Mouse (Mus musculus) liver, adult 2 months (tissue): Measurements from ENCODE around the gene Pcx. TPM values are rescaled to one million over a fixed set of nuclear protein-coding genes. Genes with fewer than 3 reads are reported as not detected.

Experiments
- DNase-seq: peaks from one replicate; pipeline ENCODE4 v3.0.0-alpha.2; 2011; ENCODE audit warnings: low read depth, low spot score; ENCODE audit errors: extremely low read depth
- H3K27ac ChIP-seq: fragments of 200-500 bp; replicated peaks from 2 replicates; pipeline ENCODE4 v1.5.1; 2012; ENCODE audit warnings: low read depth, mild to moderate bottlenecking, control low read depth, inconsistent platforms, low read length; ENCODE audit not compliant: insufficient read depth
- H3K27me3 ChIP-seq: fragments of 200-500 bp; 2 replicates; pipeline ENCODE4 v1.6.1; 2012; ENCODE audit warnings: mild to moderate bottlenecking, moderate library complexity, low read length, inconsistent platforms; ENCODE audit not compliant: control insufficient read depth, insufficient read depth
- H3K36me3 ChIP-seq: fragments of 200-500 bp; 2 replicates; pipeline ENCODE4 v1.6.1; 2012; ENCODE audit warnings: low read length, inconsistent platforms; ENCODE audit not compliant: control insufficient read depth, insufficient read depth
- H3K4me1 ChIP-seq: fragments of 200-500 bp; 2 replicates; pipeline ENCODE4 v1.6.1; 2011; ENCODE audit warnings: low read length; ENCODE audit not compliant: control insufficient read depth, insufficient read depth
- H3K4me3 ChIP-seq: fragments of 200-500 bp; 2 replicates; pipeline ENCODE4 v1.5.1; 2011; ENCODE audit warnings: low read depth, mild to moderate bottlenecking, control low read depth, low read length, moderate library complexity; ENCODE audit not compliant: insufficient read depth
- H3K79me2 ChIP-seq: fragments of 200-500 bp; 2 replicates; pipeline ENCODE4 v1.6.1; 2012; ENCODE audit warnings: inconsistent platforms, mild to moderate bottlenecking, low read length, moderate library complexity; ENCODE audit not compliant: control insufficient read depth, insufficient read depth
- H3K9ac ChIP-seq: fragments of 200-500 bp; 2 replicates; pipeline ENCODE4 v1.6.1; 2012; ENCODE audit warnings: low read depth, mild to moderate bottlenecking, control low read depth, inconsistent platforms, low read length
- CTCF ChIP-seq: fragments of 200-500 bp; IDR thresholded peaks from 2 replicates; pipeline ENCODE4 v1.5.1; 2011; ENCODE audit warnings: low read depth, low read length, control low read depth
- POLR2A ChIP-seq: fragments of 200-500 bp; IDR thresholded peaks from 2 replicates; pipeline ENCODE4 v1.6.1; 2011; ENCODE audit warnings: low read length, control low read depth; ENCODE audit not compliant: insufficient read depth; ENCODE audit errors: extremely low read depth
- WGBS: fragments of 180-500 bp; shearing (Covaris S2); methylation state at CpG from one replicate; pipeline ENCODE4 v1.1.7; 2018; 5-methylcytosine and 5-hydroxymethylcytosine counted together
- polyA plus RNA-seq: library from polyadenylated mRNA; depleted of rRNA; stranded (reverse); fragments of >200 nt; gene quantifications from 2 replicates; pipeline ENCODE4 v1.2.3, GENCODE M21; 2012; rRNA removed
- total RNA-seq: library from RNA; depleted of rRNA; stranded (reverse); fragments of >200 nt; gene quantifications from 2 replicates; pipeline ENCODE4 v1.2.3, GENCODE M21; 2014; rRNA removed

Gene Pcx
- total RNA-seq (266 and 269 TPM in 2 replicates), polyA plus RNA-seq (237 and 274 TPM in 2 replicates)

DNA sequence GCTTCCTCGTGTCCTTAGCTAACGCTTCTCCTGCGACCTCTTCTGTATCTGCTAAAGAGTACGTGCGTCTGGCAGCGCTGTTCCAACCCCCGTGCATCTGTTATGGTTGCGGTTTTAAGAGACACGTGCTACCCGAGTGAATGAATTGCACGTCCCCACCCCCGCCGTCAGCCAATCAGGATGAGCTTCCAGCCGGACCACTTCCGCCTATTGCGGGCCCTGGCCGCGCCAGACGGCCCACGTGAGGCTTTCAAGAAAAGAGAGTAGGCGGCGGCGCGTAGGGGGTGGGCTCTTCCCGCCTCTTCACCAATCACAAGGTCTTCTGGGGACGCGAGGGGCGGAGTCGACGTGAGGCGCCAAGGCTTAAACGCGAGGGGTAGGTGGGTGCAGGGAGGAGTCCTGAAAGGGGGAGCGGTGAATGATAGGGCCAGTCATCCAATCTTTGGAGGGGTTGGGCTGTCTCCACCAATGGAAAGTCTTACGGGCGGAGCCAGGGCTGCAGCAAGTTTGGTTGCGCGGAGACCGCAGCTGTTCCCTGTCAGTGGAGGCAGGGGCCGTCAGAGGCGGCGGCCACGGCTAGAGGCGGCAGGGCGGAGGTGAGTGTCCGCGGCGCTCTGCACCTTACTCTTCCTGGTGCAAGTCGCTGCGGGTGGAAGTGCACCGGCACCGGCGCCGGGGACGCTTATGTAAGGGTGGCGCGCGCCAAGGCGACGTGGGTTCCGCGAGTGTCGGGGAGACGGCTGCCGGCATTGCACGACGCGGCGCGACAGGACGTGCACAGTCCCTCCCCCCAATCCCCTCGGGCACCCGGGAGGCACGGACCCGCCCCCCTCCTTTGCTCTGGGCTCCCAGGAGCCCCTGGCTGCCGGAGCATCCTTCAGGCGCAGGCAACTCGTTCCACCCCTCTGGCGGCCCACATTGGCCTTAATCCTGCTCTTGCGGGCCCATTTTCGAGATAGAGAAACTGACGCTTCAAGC lies at the start of gene Pcx:
Pcx (plus strand) TSS at position 487 of the 978 bp plus-strand sequence.
- Histone ChIP-seq H3K4me3 (peak within 1 kb of the TSS; percentile 81), H3K27me3 (no peaks in the 10 kb centered on the region), H3K79me2 (peaks cover 15% of the 10 kb centered on the region; the same call in 1 of the 2 replicates), H3K36me3 (no peaks in the 10 kb centered on the region), H3K27ac (peak within 1 kb of the TSS; percentile 89), H3K9ac (peak within 1 kb of the TSS; percentile 91), H3K4me1 (peaks cover 28% of the 10 kb centered on the region)
- TF ChIP-seq CTCF (no peak), POLR2A (peak; percentile 98)
- under 1% methylated on average over 81 of the region's 82 CpGs for WGBS
- DNase-seq = peak; percentile 98

DNA sequence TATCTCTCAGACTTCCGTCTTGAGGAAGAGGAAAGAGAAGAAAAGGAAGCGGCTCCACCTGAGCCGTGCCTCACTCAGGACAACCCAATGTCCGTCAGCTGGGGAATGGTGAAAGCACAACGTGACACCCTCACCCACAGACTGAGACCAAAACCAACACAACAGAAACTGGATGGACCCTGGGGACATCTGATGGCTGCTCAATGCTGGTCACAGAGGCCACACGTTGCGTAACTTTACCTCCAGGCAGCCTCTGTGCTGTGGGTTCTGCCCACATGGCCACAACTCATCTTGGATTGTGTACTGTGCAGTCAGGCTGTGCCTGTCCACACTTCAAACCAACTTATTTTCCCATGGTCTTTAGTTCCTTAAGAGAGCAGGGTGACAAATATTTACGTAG lies 48.3 kb upstream of the Pcx start:
- no peak overlapping the region for H3K27ac ChIP-seq

DNA sequence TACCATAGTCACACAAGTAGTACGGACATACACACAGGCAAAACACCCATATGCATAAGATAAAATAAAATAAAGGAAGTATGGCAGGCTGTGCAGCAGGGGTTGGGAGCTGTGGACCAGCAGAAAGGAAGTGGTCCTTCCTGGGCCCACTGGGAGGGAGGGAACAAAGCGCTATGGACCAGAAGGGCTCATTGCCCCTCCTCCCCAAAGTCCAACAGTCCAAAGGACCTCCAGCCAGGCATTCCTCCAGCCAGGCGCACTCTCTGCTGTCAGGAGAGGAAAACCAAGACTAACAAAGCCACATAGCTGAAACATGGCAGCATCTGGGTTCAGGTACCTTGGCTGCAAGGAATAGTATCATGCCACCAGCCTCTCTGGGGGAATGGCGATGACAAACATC lies 45.6 kb upstream of the Pcx start:
- Histone ChIP-seq H3K27ac (no peak overlapping the region), H3K27me3 (no peaks in the 10 kb centered on the region), H3K4me1 (no peaks in the 10 kb centered on the region; the same call in 1 of the 2 replicates), H3K79me2 (no peaks in the 10 kb centered on the region), H3K4me3 (no peak overlapping the region), H3K9ac (no peak overlapping the region), H3K36me3 (no peaks in the 10 kb centered on the region)
- DNase-seq = no peak
- TF ChIP-seq CTCF (no peak), POLR2A (no peak)
- 66% methylated on average over 4 of the region's 4 CpGs for WGBS

More for the DNA sequence above, 48.3 kb upstream of the Pcx start:
- no peaks in the 10 kb centered on the region for H3K36me3 ChIP-seq
- no peaks in the 10 kb centered on the region for H3K79me2 ChIP-seq
- H3K4me3 ChIP-seq = no peak overlapping the region
- H3K9ac ChIP-seq = no peak overlapping the region
- H3K4me1 ChIP-seq = no peaks in the 10 kb centered on the region; the same call in 1 of the 2 replicates
- TF ChIP-seq CTCF (no peak), POLR2A (no peak)
- WGBS = 37% methylated on average over 8 of the region's 8 CpGs
- no peaks in the 10 kb centered on the region for H3K27me3 ChIP-seq
- DNase-seq = peak; percentile 76

DNA sequence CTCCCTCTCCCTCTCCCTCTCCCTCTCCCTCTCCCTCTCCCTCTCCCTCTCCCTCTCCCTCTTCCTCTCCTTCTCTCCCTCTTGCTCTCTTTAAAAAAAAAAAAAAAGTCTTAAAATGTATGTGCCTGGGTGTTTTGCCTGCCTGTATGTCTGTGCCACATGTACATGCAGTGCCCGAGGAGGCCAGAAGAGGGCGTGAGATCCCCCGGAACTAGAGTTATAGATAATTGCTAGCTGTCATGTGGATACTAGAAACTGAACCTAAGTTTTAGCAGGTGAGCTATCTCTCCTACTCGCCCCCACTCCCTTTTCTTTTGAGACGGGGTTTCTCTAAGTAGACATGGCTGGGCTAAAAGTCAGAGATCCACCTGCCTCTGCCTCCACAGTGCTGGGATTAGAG lies 41.9 kb upstream of the Pcx start:
- Histone ChIP-seq H3K4me3 (no peak overlapping the region), H3K79me2 (no peaks in the 10 kb centered on the region), H3K36me3 (no peaks in the 10 kb centered on the region), H3K4me1 (no peaks in the 10 kb centered on the region), H3K27me3 (no peaks in the 10 kb centered on the region), H3K9ac (no peak overlapping the region), H3K27ac (no peak overlapping the region)
- peak; percentile 23 for DNase-seq
- WGBS = 47% methylated on average over 5 of the region's 5 CpGs
- TF ChIP-seq CTCF = peak; percentile 75
- no peak for TF ChIP-seq POLR2A

DNA sequence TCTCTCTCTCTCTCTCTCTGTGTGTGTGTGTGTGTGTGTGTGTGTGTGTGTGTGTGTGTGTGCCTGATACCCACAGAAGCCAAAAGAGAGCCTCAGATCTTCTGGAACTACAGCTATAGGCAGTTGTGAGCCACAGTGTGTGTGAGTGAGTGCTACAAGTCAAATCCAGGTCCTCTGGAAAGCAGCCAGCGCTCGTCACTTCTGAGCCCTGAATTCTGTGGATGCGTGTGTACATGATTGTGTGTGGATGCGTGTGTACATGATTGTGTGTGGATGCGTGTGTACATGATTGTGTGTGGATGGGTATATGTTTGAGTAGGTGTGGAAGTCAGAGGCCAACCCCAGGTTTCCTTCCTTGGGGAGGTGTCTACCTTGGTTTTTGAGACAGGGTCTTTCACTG lies 36.7 kb upstream of the Pcx start:
- Histone ChIP-seq H3K36me3 (no peaks in the 10 kb centered on the region), H3K27me3 (peaks cover 5% of the 10 kb centered on the region; the same call in 1 of the 2 replicates), H3K4me3 (no peak overlapping the region)

More for the DNA sequence above, 36.7 kb upstream of the Pcx start:
- TF ChIP-seq CTCF (no peak), POLR2A (no peak)
- no peak for DNase-seq
- WGBS = 86% methylated on average over 5 of the region's 5 CpGs
- H3K9ac ChIP-seq = no peak overlapping the region
- peaks cover 6% of the 10 kb centered on the region; the same call in 1 of the 2 replicates for H3K4me1 ChIP-seq
- no peak overlapping the region for H3K27ac ChIP-seq
- H3K79me2 ChIP-seq = no peaks in the 10 kb centered on the region
